Mouse (Mus musculus) C2C12 (cell line): ENCODE measurements around the gene Gpx1.

Experiments used
- CTCF ChIP-seq: IDR thresholded peaks from one replicate; pipeline ENCODE4 v1.5.1; 2011; ENCODE audit not compliant: control insufficient read depth, insufficient read depth, insufficient read length
- FOSL1 ChIP-seq: IDR thresholded peaks from one replicate; pipeline ENCODE4 v1.8.0; 2011; ENCODE audit warnings: mild to moderate bottlenecking, low read length; ENCODE audit not compliant: poor library complexity, insufficient read depth, severe bottlenecking

DNA sequence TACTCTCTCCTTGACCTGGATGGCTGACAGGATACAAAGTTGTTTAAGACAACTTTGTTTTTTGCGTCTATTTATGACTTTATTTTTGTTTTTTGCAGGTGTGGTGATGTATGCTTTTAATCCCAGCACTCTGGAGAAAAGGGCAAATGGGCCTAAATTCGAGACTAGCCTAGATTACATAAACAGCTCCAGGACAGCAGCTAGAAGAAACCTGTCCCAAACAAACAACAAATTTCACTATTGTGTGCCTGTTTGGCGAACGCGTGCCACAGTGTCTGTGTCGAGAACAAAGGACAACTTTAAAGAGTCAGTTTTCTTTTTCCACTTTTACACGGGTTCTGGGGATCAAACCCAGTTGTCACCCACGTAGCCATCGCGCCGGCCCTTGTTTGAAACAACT, 8.3 kb downstream of the Gpx1 start:
- TF ChIP-seq CTCF (no peak), FOSL1 (no peak)
